Mouse (Mus musculus) liver (tissue): ENCODE measurements around the gene Gm47955.
"Not testable (repeated sequence)": the region's sequence is repeated elsewhere in the genome, so short reads cannot be mapped to it uniquely, and the experiment has no call there.

Experiments used
- DNase-seq: peaks from one replicate; pipeline ENCODE4 v3.0.0-alpha.2; 2020; ENCODE audit warnings: mixed read lengths

Gene Gm47955

DNA sequence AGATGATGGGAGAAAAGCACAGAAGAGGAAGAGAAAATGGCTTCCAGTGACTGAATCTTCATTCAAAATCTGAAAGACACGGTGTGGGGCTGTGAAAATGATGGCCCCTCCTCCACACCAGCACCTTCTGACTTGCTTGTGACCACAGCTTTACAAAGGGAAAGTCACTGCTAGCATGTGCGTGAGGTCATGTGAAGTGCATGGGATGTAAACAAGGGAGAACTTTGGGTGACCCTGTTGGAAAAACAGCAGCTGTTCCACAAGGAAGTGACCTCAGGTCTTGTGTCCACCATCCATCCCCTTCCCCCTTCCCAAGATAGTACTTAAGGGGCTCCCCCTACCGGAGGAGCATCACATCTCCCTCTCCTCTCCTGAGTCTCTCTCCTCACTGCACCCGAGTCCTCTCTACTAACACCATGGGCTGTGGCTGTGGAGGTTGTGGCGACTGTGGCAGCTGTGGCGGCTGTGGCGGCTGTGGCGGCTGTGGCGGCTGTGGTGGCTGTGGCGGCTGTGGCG is at the start of gene Gm47955:
Gm47955 (plus strand) TSS at position 417 of the 516 bp plus-strand sequence.
- DNase-seq: no peak

DNA sequence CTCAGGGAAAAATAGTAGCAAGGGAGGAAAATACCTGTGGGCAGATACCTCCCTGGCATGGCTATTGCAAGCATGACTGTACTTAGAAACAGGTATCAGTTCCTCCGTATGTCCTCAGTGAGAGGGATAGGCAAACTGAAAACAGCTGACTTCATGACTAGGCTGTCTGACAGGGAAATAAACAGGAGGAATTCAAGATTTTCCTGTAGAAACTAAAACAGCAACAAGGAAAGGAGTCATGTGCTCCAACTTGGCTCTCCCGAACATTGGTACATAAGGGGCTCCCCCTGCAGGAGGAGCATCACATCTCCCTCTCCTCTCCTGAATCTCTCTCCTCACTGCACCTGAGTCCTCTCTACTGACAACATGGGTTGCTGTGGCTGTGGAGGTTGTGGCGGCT is 47.1 kb upstream of the Gm47955 start, which contains the start of gene A030005L19Rik:
A030005L19Rik (plus strand) TSS at position 301 of the 400 bp plus-strand sequence.
- peak; percentile 22 for DNase-seq

DNA sequence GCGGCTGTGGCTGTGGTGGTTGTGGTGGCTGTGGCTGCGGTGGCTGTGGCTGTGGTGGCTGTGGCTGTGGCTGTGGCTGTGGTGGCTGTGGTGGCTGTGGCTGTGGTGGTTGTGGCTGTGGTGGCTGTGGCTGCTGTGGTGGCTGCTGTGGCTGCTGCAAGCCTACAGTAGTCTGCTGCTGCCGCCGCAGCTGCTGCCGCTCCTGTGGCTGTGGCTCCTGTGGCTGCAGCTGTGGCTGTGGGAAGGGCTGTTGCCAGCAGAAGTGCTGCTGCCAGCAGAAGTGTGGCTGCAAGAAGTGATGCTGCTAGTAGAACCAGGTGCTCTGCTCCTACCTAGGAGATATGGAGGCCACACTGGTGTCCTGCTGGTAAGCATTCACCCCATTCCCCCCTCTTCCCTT is 46.7 kb upstream of the Gm47955 start:
- DNase-seq: not testable (repeated sequence)

DNA sequence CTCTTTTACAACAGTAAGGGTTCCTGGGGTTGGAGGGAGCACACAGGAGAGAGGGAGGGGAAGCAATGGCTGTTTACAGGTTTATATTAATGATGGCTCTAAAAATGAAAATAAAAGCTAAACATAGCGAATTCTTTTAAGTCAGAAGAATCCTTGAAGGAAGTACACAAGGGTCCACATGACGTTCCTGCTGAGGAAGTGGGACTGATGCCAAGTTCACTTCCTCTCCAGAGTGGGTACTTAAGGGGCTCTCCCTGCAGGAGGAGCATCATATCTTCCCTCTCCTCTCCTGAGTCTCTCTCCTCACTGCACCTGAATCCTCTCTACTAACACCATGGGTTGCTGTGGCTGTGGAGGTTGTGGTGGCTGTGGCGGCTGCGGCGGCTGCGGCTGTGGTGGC is 35.4 kb upstream of the Gm47955 start, which contains the start of gene A030014E15Rik:
A030014E15Rik (plus strand) TSS at position 268 of the 400 bp plus-strand sequence.
- DNase-seq: no peak

DNA sequence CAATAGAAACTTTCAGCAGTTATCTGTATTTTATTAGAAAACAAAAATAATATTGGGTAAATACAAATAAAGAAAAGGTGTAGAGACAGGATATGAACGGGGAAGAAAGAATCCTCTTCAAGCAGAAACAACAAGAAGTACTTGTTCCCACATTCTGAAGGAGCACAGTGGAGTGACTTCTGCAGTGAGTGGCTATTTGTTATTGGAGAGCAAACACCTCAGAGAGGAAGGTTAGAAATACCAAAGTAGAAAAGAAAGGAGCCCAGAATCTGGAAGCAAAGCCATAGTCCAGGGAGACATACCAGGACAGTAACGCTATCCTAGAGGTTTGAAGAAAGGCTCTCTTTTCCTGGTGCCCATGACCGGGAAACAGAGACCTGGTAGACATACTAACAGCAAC is 29.5 kb upstream of the Gm47955 start:
- not testable (repeated sequence) for DNase-seq

DNA sequence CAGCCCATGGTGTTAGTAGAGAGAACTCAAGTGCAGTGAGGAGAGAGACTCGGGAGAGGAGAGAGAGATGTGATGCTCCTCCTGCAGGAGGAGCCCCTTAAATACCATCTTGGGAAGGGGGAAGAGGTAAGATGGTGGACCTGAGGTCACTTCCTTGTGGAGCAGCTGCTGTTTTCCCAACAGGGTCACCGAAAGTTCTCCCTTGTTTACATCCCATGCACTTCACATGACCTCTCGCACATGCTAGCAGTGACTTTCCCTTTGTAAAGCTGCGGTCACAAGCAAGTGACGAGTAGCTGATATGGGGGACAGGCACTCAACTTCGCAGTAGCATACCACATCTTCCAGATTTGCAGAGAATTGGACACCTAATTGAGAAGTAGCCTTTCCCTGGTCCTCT is 28.8 kb upstream of the Gm47955 start, which contains the start of gene Gm6217:
Gm6217 (minus strand) TSS at position 74 of the 400 bp plus-strand sequence.
- DNase-seq: not testable (repeated sequence)

DNA sequence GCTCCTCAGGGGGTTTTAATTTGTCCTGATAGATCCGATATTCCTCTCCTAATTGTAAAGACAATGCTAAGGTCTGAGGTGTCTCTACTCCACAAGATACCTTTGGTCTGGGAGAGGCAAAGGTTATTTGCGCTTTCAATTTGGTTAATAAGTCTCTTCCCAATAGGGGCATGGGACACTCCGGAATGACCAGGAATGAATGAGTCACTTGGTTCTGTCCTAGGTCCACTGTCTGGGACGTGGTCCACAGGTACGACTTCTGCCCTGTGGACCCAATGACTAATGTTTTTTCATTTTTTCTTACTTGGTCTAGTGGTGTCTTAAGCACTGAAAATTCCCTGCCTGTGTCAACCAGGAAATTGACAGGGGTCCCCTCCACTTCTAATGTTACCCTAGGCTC is 21.4 kb upstream of the Gm47955 start:
- no peak for DNase-seq

DNA sequence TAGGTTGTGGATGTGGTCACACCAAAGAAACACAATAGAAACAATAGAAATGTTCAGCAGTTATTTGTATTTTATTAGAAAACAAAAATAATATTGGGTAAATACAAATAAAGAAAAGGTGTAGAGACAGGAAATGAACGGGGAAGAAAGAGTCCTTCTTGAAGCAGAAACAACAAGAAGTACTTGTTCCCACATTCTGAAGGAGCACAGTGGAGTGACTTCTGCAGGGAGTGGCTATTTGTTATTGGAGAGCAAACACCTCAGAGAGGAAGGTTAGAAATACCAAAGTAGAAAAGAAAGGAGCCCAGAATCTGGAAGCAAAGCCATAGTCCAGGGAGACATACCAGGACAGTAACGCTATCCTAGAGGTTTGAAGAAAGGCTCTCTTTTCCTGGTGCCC is 17.6 kb upstream of the Gm47955 start:
- DNase-seq: not testable (repeated sequence)

DNA sequence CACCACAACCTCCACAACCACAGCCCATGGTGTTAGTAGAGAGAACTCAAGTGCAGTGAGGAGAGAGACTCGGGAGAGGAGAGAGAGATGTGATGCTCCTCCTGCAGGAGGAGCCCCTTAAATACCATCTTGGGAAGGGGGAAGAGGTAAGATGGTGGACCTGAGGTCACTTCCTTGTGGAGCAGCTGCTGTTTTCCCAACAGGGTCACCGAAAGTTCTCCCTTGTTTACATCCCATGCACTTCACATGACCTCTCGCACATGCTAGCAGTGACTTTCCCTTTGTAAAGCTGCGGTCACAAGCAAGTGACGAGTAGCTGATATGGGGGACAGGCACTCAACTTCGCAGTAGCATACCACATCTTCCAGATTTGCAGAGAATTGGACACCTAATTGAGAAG is 16.8 kb upstream of the Gm47955 start, which contains the start of gene A030003K21Rik:
A030003K21Rik (minus strand) TSS at position 94 of the 400 bp plus-strand sequence.
- DNase-seq: not testable (repeated sequence)

DNA sequence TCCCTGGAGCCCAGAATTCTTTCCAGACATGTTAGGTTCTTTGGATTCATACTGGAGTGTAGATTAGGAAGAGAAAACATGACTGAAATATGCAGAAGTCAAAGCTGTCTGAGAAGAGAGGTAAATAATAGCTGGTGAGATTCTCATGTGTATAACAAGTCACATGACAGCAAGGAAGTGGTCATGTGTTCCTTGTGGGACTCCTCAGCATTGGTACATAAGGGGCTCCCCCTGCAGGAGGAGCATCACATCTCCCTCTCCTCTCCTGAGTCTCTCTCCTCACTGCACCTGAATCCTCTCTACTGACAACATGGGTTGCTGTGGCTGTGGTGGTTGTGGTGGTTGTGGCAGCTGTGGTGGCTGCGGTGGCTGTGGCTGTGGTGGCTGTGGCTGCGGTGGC is 14.1 kb upstream of the Gm47955 start:
- DNase-seq: not testable (repeated sequence)

DNA sequence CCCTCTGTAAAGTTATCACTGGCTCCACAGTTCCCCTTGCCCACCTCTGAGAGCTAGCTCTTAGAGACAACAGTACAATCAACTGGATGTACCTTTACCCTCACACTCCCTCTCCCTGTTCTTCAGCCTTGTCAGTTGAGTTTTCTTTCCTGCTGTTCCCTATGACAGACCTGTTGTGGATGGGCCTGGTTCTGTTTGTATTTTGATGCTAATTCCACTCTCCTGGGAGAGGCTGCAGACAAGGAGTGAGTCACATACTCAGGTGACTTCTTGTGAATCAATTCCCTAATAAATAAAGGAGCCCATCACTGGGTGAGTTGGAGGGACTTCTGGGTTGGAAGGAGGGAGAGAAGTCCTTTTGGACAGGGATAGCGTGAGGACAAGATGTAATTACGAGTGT is 11.5 kb upstream of the Gm47955 start:
- DNase-seq: no peak

DNA sequence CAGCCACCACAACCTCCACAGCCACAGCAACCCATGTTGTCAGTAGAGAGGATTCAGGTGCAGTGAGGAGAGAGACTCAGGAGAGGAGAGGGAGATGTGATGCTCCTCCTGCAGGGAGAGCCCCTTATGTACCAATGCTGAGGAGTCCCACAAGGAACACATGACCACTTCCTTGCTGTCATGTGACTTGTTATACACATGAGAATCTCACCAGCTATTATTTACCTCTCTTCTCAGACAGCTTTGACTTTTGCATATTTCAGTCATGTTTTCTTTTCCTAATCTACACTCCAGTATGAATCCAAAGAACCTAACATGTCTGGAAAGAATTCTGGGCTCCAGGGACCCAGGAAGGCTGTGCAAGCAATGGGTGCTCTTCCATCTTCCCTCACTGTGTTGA is 4.2 kb upstream of the Gm47955 start, which contains the start of gene Gm7544:
Gm7544 (minus strand) TSS at position 101 of the 400 bp plus-strand sequence.
- not testable (repeated sequence) for DNase-seq

DNA sequence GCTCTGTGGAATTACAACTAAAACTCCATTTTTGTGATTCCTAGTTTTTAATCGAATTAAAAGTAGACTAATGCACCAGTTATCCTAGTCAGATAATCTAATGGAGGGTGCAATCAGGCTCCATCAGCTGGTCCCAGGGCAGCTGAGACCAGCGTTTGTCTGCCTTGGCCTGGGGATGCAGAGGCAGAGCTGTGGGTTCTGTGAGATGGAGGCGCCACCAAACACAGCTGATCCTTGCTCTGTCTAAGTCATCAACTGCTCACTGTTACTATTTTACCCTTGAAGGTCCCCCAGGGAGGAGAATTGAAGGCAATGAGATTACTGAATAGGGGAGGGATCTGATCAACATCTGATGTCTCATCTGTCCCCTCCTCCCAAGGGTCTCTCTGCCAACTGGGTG is 6.3 kb downstream of the Gm47955 start:
- no peak for DNase-seq

DNA sequence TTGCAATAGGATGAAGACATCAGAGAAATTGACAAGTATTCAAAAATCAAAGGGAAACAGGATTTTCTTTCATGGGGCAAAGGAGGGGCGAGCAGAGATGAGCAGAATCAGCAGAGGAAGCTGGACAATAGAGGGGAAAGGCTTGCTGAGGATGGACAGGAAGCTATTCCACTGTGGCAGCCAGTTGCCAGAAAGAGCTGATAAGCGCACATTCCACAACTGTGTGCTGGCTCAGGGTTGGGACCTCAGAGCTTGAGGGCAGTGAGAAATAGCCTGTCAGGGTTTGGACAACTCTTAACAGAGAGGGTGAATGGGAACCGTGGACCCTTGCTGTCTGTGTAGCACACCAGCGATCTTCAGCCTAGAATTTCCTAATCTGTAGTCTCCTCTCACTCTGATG is 12.0 kb downstream of the Gm47955 start:
- DNase-seq: peak; percentile 18

DNA sequence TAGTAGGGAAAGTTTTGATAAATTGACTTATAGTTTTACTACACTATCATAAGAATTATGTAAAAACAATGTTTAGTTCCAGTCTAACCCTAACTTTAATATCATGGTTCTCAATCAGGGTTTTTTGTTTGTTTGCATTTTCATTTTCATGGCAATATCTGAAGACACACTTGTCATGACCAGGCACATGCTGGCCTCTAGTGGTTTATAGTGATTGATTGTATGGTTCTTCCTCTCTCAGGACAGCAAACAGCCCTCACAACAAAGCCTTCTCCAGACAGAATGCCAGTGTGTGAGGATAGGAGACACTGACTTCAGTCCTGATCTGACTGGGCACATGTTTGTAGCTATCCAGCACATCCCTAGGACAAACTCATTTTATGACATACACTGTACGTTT is 13.2 kb downstream of the Gm47955 start:
- DNase-seq: no peak

DNA sequence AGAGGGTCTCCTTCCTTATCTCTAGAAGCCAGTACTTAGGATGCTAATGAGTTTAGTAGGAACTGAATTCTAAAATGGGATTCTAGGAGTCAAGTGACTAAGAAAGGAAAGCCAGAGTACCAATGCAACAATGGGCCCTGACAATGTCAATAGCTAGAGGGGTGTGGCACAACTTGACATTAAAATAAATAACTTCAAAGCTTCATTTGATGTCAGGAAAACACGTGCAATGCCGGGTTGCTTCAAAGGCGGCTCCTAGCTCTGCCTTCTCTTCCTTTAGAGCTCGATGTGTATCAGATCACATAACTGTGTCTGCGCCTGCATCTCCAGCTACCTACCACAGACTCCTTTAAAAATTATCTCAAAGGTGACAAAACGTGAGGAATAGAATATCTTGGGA is 13.8 kb downstream of the Gm47955 start:
- no peak for DNase-seq

DNA sequence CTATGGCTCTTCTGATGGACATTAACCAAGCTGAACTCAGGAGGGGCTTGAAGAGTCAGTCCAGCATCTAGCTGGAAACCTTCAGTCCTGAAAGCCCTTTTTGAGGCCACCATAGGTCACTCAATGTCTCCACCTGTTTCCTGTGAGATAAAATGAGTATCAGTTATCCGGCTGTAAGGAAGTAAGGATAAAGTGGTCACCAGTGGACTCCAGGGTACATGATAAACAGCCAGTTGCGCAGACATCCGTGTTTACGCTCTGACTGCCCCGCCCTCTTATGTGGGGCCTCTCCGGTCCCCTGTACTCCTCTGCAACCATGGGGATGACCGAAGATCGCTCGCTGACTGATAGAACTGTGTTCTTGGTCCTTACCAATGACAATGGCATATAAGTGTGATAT is 14.3 kb downstream of the Gm47955 start:
- peak; percentile 48 for DNase-seq

DNA sequence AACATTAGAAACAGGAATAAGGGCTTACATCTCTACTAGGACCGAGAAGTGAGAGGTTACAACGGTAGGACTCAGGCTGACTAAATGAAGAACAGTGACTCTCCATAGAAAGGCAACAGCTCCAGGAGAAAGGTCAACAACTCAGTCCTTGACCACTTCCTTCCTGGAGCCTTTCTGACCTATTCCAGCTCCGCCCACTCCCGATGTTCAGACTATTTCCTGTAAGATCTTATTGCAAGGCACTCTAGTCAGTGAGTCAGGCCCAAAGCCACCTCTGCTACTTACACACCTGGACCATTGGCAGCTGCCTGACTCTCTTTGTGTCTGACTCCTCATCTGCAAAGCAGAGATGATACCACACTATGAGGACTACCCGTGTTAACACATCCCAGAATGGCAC is 15.7 kb downstream of the Gm47955 start:
- DNase-seq: no peak

DNA sequence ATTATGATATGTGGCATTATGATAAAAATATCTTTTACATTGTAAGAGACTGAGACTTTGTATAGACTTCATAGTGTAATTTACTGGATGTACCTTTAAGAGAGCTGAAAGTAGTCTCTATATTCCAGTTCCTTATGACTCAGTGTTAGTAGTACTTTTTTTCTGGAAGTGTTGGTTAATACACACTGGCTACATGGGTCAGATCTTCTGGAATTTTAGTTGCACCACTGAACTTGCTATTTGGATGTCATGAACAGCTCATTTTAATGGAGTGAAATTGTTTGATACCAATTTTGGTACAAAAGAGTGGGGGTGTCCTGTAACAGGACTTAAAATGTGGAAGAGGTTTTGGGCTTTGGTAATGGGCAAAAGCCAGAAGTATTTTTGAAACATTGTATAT is 17.8 kb downstream of the Gm47955 start:
- no peak for DNase-seq

DNA sequence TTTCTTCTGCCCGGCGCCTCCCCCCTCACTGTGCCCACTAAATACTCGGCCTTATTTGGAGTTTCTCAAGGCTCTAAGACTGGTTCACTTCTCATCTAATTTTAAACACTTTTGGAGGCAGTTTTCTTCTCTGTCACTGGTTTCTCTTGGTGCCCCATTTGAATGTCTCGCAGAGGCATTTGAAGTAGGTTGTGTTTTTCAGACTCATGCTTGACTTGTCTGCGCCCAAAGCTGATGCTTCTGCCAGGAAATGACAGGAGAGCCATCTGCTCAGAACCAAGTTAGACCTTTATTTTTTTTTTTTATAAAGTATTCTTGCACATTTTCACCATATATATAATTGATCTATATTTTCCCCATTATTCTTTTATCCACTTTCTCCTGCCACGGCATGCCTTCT is 26.7 kb downstream of the Gm47955 start:
- no peak for DNase-seq

DNA sequence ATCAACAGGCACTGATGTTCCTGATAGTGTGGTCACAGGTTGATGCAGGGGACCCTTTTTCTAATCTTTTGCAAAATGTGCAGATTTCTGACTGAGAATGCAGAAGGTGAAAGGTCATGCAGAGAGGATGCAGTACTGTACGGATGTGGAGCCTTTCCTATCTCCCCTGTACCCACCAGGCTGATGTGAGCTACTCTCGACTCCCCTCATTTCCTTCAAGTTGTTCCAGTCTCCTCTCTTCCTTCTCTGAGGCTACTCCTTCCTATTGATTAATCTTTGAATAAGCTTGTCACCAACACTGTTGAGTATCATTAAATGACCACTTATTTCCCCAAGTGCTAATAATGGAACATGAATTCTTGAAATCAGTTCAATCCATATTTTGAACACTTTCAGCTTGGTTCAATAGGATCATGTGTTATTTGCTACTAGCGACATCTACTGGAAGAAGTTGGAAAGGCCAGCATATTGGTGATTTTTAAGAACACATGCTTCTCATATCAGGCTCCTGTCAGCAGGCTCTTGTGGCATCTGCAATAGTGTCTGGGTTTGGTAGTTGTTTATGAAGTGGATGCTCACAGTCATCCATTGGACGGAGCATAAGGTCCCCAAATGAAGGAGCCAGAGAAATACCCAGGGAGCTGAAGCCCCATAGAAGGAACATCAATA is 27.6 kb downstream of the Gm47955 start:
- DNase-seq: no peak

DNA sequence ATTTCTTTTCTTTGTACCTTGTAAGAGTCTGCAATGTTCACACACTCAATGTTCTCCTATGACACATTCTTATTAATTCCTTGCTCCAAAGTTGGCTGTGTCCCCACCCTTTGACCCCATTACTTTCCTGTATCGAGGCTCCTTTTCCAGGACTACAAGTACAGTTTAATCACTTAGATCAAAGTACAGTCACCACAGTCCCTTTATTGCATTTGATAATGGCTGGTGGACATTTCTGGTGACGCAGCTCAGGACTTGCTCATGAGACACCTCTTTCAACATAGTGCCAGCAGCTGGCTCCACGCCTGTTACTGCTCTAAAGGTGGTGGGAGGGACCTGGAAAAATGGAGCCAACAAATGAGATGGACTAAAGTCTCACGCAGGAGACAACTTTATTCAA is 31.0 kb downstream of the Gm47955 start:
- DNase-seq: no peak

DNA sequence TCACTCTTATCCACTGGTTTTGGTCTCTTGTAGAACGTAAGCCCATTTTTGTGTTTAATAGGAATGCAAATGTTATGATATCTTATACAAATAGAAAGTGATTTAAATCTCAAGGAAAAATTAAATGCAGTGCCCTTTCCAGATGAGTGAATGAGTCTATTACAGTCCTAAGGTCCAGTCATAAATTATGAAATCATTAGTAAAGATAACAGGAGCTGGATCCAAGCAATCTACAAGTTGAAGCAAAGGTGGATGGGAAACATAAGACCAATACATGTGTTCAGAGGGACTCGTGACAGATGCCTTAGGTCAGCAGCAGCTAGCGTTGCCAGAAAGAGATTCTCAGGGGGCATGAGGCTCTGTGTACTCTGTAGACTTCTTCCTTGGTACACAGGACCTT is 31.5 kb downstream of the Gm47955 start:
- no peak for DNase-seq

DNA sequence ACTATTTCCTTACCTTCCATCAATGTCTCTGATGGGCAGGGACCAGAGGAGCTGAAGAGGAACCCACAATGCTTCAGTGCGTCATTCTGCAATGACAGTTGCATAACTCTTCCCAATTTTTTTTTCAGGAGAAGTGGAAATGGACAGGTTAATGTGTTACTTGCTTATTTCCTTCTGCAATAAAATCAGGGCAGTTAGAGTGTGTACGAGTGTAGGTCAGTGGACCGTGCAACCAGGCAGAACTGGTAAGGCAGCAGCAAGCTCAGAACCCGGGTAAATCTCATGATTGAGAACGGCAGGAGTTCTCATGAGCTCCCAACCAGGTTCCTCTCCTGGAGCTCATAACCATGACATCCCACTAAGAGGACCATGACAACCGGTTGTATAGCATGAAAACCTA is 32.0 kb downstream of the Gm47955 start:
- no peak for DNase-seq

DNA sequence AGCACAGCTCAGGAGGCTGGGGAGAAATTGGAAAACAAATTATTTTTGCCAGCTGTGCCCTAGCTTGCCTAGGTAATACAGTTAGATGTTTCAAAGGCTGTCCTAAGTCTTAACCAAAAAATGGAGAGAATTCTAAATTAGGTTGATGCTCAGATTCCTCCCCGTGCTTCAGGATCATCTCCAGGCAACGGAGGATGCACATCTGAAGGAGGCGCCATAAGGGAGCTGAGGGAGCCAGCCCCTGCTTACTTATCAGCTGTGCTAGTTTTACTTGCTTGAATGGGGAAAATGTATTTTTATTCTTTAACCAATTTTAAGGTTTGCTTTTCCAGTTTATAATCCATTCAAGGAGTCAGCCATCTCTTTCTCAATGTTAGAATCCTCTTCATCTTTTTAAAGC is 33.9 kb downstream of the Gm47955 start:
- DNase-seq: no peak
